Mouse (Mus musculus) retina, embryonic 14.5 days (tissue): ENCODE measurements at regions not wholly inside any gene's neighbourhood (a gene's known extent, or its start where the extent isn't known, plus 50 kb on each side); places are given as distances from the start of the nearest gene placed in this dataset.
A peak's percentile ranks its signal among the peaks of the same experiment; 100 is the strongest.

ENCODE experiments used
- DNase-seq: peaks from one replicate; pipeline ENCODE4 v3.0.0-alpha.2; 2015; ENCODE audit warnings: low spot score

DNA sequence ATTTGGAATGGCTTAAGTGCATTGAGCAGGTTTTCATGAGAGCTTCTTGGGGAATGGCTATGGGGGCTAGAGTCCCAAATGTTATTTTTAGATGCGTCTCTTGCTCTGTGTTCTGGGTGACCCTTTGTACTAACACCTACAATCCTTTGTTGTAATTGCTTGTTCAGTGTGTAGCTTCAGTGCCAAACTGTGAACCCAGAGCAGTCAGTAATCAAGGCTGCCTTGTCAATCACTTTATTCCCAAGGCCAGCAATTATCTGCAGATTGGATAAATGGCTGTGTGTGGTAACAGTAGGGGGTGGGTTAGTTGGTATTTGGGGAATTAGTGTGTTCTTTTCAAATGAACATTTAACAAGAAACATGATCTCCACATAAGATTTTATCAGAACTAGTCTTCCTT, 390.4 kb downstream of the Poteg start:
- DNase-seq: peak; percentile 70

DNA sequence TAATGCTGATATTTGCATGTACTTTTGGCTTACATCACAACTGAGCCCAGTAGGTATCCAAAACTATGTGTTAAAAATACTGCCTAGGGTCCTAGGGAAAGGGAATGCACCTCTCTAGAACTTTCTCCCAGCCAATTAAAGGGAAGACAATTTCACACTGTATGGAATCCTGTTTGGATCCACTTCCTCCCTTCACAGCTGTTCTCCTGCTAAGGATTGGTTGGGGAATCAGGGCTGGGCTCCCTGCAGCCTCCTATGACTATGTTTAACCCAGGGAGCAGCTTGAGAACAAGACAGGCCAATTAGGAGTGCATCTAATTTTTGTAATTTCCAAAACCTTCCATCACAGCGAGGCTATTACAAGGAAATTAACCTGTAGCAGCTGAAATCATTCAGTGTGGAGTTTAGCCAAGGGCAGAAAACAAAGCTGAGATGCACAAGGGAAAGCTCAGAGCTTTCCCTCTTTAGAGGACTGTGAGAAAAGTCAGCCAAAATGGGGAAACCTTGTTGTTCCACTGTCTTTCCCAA, 419.1 kb downstream of the Poteg start:
- peak; percentile 86 for DNase-seq

DNA sequence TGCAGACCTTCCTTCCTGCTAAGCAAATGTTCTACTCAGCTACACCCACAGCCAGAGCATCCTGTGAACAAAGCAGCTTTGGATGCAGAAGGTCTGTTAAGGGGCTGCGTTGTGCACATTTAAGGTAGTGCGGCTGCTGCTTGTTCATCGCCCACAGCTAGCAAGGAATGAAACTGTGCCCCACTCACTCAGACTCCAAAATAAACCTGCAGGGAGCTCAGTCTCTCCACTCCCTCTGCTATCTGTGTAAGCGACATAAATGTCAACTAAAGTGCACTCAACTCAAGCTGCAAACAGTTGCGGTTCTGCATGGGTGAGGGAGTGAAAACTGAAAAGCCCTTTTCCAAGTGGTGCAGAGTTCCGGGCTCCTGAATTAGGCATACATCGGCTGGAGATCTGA, 421.1 kb downstream of the Poteg start:
- DNase-seq: no peak

DNA sequence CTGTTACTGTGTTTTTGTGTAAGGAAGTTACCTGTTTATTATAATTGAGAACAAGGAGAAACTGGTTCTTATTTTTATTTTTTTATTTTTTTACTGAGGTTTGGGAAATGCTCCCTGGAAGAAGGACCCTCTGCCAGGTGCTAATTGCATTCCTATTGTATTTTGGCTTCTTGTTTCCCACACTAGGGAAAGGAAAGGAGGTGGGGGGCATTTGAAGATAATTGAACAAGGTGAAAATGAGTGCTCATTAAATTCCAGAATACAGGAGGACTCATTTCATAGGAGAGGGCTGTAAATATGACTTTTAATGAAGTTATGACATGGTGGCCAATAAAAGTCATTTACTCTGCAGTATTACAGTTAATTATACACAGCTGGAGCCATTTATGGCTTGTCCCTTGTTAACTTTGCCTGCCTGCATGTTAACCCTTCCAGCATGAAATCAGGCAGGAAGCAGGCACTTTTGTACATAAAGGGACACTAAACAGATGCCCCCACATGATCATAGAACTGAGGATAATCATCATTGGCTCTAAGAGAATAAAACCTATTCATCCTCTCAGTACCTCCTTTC, 430.3 kb downstream of the Poteg start:
- DNase-seq: no peak

DNA sequence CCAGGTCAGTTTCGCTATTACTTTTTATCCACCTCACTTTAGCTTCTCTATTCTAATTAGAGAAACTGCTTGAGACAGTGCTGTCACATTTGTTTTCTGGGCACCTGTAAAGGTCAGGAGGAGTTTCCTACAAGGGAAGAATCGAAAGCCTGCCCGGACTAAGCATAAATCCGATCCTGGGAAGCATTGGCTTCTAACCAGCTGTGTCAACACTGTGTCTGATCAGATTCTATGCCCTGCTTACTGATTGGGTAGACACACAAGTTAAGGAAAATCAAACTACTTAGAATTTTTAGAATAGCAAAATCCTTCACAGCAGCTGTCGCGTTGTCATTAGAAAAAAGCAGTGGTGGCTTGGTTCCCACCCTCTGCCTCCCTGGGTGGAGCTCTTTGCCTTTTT, 441.8 kb downstream of the Poteg start:
- DNase-seq: no peak

DNA sequence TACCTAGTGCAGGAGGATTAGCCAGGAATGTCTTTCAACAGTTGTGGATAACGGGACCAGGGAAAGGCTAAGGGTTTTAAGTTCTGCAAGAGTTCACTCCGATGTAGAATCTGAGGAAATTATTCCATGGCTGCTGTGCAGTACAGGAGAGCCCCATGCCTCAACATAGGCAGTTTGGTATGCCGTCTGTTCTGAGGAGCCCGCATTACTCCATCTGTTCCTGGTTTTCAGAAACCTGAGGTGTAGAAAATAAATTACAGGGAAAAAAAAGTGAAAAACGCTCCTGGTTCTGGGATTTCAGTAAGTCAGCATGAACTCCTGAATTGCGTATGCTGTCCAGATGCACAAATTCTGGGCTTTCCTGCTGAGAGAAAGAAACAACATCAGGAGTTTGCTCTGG, 446.9 kb downstream of the Poteg start:
- DNase-seq: no peak

DNA sequence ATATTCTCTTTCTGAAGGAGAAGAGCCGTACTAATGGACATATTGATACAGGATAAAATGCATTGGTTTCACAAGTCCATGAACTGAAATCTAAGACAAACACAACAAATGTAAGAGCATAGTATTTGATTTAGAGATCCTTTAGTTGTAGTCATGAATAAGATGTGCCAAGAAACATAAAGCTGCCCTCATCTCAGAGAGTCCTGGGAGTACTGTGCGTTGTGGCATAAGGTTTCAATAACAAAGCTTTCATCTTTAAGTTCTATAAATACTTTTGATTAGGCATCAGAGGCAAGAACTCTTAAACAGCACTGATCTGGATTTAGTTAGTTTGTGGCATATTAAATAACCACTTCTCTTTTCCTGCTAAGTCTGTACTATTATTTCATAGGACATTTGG, 452.6 kb downstream of the Poteg start:
- DNase-seq: no peak

DNA sequence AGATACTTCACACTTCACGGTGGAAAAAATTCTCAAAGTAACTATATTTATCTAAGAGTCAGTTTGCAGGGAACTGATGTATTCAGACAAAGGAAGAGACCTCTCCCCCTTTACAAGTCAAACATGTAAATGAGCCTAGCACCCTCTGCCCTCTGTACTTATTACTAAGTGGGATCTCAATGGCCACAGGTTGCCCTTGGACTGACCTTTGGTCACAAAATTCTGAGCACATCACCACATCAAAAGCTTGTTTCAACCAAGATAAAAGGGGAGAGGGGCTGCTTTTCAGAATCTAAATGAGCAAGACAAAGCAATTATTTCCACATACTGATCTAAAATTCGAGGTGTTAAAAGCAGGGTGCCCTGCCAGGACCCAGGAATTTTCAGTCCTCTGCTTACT, 456.3 kb downstream of the Poteg start:
- DNase-seq: no peak

DNA sequence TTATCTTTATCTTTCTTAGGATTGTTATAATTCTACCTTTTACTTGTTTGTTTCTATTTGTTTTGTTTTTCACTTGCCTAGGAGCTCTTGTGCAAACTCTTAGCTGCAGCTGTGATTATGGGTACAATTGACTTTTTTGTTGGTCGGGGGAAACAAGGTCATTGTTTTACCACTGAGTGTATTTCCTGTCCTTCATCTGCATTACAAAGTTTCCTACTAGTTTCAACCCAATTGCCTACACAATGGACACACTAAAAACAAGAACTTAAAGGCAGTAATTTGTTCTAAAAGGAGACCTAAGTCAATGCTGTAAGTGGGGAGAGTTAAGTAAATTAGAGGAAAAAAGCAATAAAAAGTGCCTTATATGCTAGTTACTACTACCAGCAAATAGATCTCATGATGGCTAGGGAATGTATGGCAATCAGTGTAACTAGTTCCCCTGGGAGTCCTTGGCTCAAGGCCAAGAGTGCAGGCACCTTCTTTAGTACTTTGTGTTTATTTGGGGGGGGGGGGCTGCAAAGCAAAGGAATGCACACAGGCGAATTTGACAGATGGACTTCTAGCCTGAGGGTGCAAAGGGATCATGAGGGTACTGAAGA, 462.0 kb downstream of the Poteg start:
- DNase-seq: no peak

DNA sequence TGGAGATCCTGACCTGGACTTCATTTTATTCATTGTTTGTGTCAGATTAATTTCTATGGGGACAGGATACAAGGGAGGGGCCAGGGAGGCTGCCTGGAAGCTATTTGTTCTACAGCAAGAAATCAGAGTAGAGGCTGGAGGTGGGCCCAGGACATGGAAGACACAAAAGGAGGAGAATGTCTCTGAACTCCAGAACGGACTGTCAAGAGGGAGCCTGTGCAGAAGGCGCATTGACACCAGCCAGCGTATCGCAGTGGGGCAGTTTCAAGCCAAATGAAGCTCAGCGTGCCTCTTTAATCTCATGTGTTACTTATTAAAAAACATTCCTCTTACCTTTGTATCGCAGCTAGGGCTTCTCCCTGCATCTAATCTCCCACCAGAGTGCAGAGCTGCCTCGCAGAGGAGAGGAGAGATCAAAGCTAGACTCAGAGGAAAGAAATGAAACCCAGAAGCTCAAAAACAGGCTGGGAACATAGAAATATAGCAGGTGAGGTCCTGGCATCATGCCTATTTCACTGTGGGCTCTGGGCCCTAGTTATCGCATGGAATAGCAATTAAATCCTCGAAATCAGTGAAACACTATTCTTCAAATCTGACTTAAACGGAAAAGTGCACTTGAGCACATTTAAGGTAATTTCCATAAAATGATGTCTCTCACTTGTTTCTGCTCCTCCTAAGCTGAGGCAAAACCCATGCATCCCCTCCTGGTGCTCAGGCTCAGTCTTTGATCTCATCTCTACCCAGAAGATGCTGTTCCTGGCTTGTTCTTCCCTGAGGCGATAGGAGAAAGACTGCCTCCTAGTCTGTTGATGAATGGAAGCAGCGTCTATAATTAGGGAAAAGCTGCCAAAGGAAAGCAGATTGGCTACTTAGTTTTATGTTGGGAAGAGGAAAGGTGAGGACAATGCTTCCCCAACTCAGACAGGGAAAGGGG, 491.4 kb downstream of the Poteg start:
- no peak for DNase-seq

DNA sequence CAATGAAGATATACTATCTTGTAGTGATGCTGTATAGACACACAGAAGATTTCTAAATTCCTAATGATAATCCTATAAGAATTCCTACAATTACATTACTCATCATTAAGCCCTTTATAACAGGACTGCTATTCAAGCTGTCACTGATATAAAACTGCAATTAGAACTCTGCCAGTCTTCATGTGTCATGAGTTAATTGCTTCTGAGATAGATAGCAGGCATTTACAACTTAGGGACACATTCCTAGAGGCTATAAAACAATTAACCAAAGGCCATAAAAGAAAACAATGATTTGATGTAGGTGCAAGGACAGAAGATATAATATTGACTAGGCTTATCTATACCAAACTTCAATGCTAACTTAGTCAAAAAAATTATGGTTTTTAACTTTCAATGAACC, 507.5 kb downstream of the Poteg start:
- DNase-seq: no peak

DNA sequence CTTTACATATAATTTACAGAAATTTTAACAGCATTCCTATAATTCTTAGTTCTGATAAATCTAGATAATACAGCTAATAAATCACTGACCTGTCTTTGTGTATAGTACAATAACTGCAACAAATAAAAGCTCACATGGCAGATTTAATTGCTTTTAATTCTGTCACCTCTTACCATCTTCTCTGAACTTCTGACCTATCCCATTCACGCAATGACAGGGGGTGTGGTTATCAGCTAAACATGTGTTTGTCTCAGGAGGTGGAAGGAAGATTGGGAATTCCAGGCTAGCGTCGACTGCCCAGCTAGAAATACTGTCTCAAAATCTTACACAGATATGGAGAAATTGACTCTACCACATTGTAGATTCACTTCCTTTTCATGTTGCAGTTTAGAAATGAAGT, 533.5 kb downstream of the Poteg start:
- DNase-seq: no peak

DNA sequence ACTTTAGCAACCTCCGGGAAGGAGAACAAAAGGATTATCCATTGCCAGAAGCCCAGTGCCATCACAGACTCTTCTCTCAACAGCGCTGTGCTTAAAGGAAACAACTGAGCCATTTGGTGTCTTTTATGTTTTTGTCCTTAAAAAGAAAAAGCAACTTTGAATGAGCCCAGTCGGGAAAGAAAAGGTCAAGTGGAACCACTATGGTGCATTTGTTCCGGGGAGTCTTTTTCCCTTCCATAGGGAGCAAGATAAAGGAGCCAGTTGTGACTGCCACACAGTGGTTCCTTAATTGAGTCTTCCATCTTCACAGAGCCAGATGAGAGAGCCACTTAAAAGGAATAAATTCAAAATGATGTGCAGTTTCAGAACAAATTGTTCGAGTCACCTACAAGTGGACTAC, 534.3 kb downstream of the Poteg start:
- DNase-seq: no peak

DNA sequence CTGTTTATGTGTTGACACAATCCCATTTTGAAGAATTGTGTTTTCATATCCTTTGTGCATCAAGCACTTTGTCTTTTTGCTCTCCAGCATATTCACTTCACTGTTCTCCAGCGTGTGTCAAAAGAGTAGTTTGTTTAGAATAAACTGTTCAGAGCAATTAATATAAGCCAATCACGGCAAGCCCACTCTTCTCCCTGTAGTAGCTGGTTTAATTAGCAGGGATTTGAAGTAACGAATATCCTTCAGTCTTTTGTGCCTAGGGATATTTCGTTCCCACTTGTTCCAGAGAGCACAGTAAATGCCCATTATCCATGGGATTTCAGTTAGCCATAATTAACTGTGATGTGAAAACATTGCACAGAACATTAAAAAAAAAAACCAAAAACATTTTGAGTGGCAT, 565.4 kb downstream of the Poteg start:
- no peak for DNase-seq
